Mouse (Mus musculus) lung, postnatal 0 days (tissue): ENCODE measurements around the gene Brsk2.

Experiments used
- CTCF ChIP-seq: IDR thresholded peaks from 2 replicates; pipeline ENCODE4 v1.5.1; 2016; ENCODE audit warnings: antibody characterized with exemption, mild to moderate bottlenecking
- EP300 ChIP-seq: IDR thresholded peaks from 2 replicates; pipeline ENCODE4 v1.6.1; 2016; ENCODE audit warnings: antibody characterized with exemption, mild to moderate bottlenecking, control low read depth

- TF ChIP-seq EP300, result no peak
- no peak for TF ChIP-seq CTCF
These were observed 44.6 kb downstream of the Brsk2 start for GRCm38 (mm10) chr7:141994121-141994520.
